Mouse (Mus musculus) lung, embryonic 14.5 days (tissue): ENCODE data around the gene Stx2. TPM values are rescaled to one million over a fixed set of nuclear protein-coding genes. Genes with fewer than 3 reads are reported as not detected.

Experiments
- ATAC-seq: fragments of 200-750 bp; cut with Nextera tagmentation; 2 replicates; pipeline ENCODE4 v1.8.0; 2017; ENCODE audit warnings: mild to moderate bottlenecking, moderate TSS enrichment, moderate library complexity; ENCODE audit not compliant: insufficient read depth
- DNase-seq: peaks from one replicate; pipeline ENCODE4 v3.0.0-alpha.2; 2015
- H3K27ac ChIP-seq: fragments of 300-500 bp; sonication (generic); 2 replicates; pipeline ENCODE4 v1.5.1; 2014; ENCODE audit warnings: low read depth, mild to moderate bottlenecking, moderate library complexity
- H3K27me3 ChIP-seq: fragments of 300-500 bp; sonication (generic); 2 replicates; pipeline ENCODE4 v1.6.1; 2014; ENCODE audit warnings: low read length, control low read depth; ENCODE audit not compliant: insufficient read depth
- H3K36me3 ChIP-seq: fragments of 300-500 bp; sonication (generic); 2 replicates; pipeline ENCODE4 v1.6.1; 2014; ENCODE audit warnings: control low read depth; ENCODE audit not compliant: insufficient read depth
- H3K4me1 ChIP-seq: fragments of 300-500 bp; sonication (generic); 2 replicates; pipeline ENCODE4 v1.6.1; 2014; ENCODE audit warnings: antibody characterized with exemption, control low read depth; ENCODE audit not compliant: insufficient read depth
- H3K4me2 ChIP-seq: fragments of 300-500 bp; sonication (generic); 2 replicates; pipeline ENCODE4 v1.6.1; 2014; ENCODE audit warnings: mild to moderate bottlenecking
- H3K4me3 ChIP-seq: fragments of 300-500 bp; sonication (generic); 2 replicates; pipeline ENCODE4 v1.5.1; 2014; ENCODE audit warnings: low read depth, low read length
- H3K9ac ChIP-seq: fragments of 300-500 bp; sonication (generic); 2 replicates; pipeline ENCODE4 v1.6.1; 2014
- H3K9me3 ChIP-seq: fragments of 300-500 bp; sonication (generic); 2 replicates; pipeline ENCODE4 v1.6.1; 2016; ENCODE audit warnings: low read depth, low read length, control low read depth
- CTCF ChIP-seq: IDR thresholded peaks from 2 replicates; pipeline ENCODE4 v1.5.1; 2016; ENCODE audit warnings: antibody characterized with exemption, low read depth
- WGBS: fragments of 180-500 bp; shearing (Covaris S2); extraction: QIAGEN DNeasy Blood & Tissue Kit; methylation state at CpG from one replicate; pipeline ENCODE4 v1.1.7; 2014; 5-methylcytosine and 5-hydroxymethylcytosine counted together
- polyA plus RNA-seq: library from polyadenylated mRNA; unstranded; fragments of >200 nt; fragmentation: Nextera tagmentation; extraction: Ambion mirVana; gene quantifications from 2 replicates; pipeline ENCODE4 v1.2.1, GENCODE M21; 2014

Stx2 gene
- polyA plus RNA-seq, 1 experiment from 2014 or later: 28.5 TPM

GRCm38 (mm10) chr5:129020300-129020668 lies 11.9 kb upstream of the Stx2 start:
- Histone ChIP-seq H3K4me3 (peak overlapping the region; percentile 95), H3K27me3 (no peaks in the 10 kb centered on the region), H3K4me2 (peak overlapping the region; percentile 72), H3K9me3 (no peaks in the 10 kb centered on the region), H3K9ac (peak overlapping the region; percentile 97), H3K36me3 (peaks cover 34% of the 10 kb centered on the region), H3K27ac (peak overlapping the region; percentile 97), H3K4me1 (peaks cover 5% of the 10 kb centered on the region; the same call in 1 of the 2 replicates)
- TF ChIP-seq CTCF: no peak
- DNase-seq (peak; percentile 84), ATAC-seq (peak; percentile 73)
- 1% methylated on average over 52 of the region's 56 CpGs for WGBS

GRCm38 (mm10) chr5:129019497-129020299 lies 11.3 kb upstream of the Stx2 start, which contains the start of gene Ran:
Gene Ran (plus strand): TSS chr5:129020069.
- Histone ChIP-seq H3K4me2 (peak within 1 kb of the TSS; percentile 72), H3K27me3 (no peaks in the 10 kb centered on the region), H3K36me3 (peaks cover 28% of the 10 kb centered on the region), H3K4me1 (peaks cover 5% of the 10 kb centered on the region; the same call in 1 of the 2 replicates), H3K4me3 (peak within 1 kb of the TSS; percentile 95), H3K9ac (peak within 1 kb of the TSS; percentile 97), H3K27ac (peak within 1 kb of the TSS; percentile 98), H3K9me3 (no peaks in the 10 kb centered on the region)
- DNase-seq (peak; percentile 98), ATAC-seq (peak; percentile 93)
- under 1% methylated on average over 97 of the region's 102 CpGs for WGBS
- TF ChIP-seq CTCF: no peak

- ATAC-seq: no peak
- Histone ChIP-seq H3K36me3 (peaks cover 22% of the 10 kb centered on the region), H3K4me2 (peak overlapping the region; percentile 71), H3K9me3 (no peaks in the 10 kb centered on the region), H3K27me3 (no peaks in the 10 kb centered on the region), H3K4me1 (peaks cover 5% of the 10 kb centered on the region; the same call in 1 of the 2 replicates), H3K27ac (peak overlapping the region; percentile 98), H3K9ac (peak overlapping the region; percentile 73), H3K4me3 (peak overlapping the region; percentile 95)
- WGBS: 78% methylated on average over 13 of the region's 13 CpGs
- TF ChIP-seq CTCF: no peak
- DNase-seq: no peak
Observed at GRCm38 (mm10) chr5:129018782-129019489, 10.6 kb upstream of the Stx2 start.

GRCm38 (mm10) chr5:129016370-129016769 lies 8.0 kb upstream of the Stx2 start:
- no peak overlapping the region for H3K4me2 ChIP-seq
- no peaks in the 10 kb centered on the region for H3K9me3 ChIP-seq
- no peak for TF ChIP-seq CTCF
- no peaks in the 10 kb centered on the region for H3K27me3 ChIP-seq
- ATAC-seq (no peak), DNase-seq (no peak)
- H3K36me3 ChIP-seq: no peaks in the 10 kb centered on the region
- H3K27ac ChIP-seq: no peak overlapping the region
- WGBS: 87% methylated on average over 3 of the region's 3 CpGs
- H3K4me3 ChIP-seq: no peak overlapping the region
- no peak overlapping the region for H3K9ac ChIP-seq
- peaks cover 5% of the 10 kb centered on the region; the same call in 1 of the 2 replicates for H3K4me1 ChIP-seq

- ATAC-seq (no peak), DNase-seq (no peak)
- Histone ChIP-seq H3K36me3 (no peaks in the 10 kb centered on the region), H3K9me3 (no peaks in the 10 kb centered on the region), H3K27me3 (no peaks in the 10 kb centered on the region), H3K4me3 (no peak overlapping the region), H3K4me1 (peaks cover 5% of the 10 kb centered on the region; the same call in 1 of the 2 replicates), H3K27ac (no peak overlapping the region), H3K9ac (no peak overlapping the region), H3K4me2 (no peak overlapping the region)
- WGBS: 77% methylated on average over 5 of the region's 5 CpGs
- TF ChIP-seq CTCF: no peak
Observed at GRCm38 (mm10) chr5:129015540-129015939, 7.2 kb upstream of the Stx2 start.

- no peak overlapping the region for H3K9ac ChIP-seq
- H3K4me1 ChIP-seq: peaks cover 5% of the 10 kb centered on the region; the same call in 1 of the 2 replicates
- 67% methylated on average over 3 of the region's 3 CpGs for WGBS
- H3K4me3 ChIP-seq: no peak overlapping the region
- DNase-seq (no peak), ATAC-seq (no peak)
- TF ChIP-seq CTCF: no peak
- no peaks in the 10 kb centered on the region for H3K36me3 ChIP-seq
- no peak overlapping the region for H3K27ac ChIP-seq
- H3K9me3 ChIP-seq: no peaks in the 10 kb centered on the region
- no peak overlapping the region for H3K4me2 ChIP-seq
- no peaks in the 10 kb centered on the region for H3K27me3 ChIP-seq
Observed at GRCm38 (mm10) chr5:129015020-129015419, 6.6 kb upstream of the Stx2 start.

GRCm38 (mm10) chr5:129010937-129011336 lies 2.6 kb upstream of the Stx2 start:
- Histone ChIP-seq H3K9ac (no peak overlapping the region), H3K27me3 (no peaks in the 10 kb centered on the region), H3K4me1 (0 out of 2 replicates have a peak, but pooled peaks cover 6% of the 10 kb centered on the region), H3K27ac (no peak overlapping the region), H3K9me3 (no peaks in the 10 kb centered on the region), H3K4me3 (no peak overlapping the region), H3K36me3 (no peaks in the 10 kb centered on the region), H3K4me2 (no peak overlapping the region)
- ATAC-seq (no peak), DNase-seq (no peak)
- WGBS: 70% methylated on average over 2 of the region's 2 CpGs
- no peak for TF ChIP-seq CTCF
